Mouse (Mus musculus) midbrain, postnatal 0 days (tissue): Measurements from ENCODE around the gene Hoxc12. TPM values are rescaled to one million over a fixed set of nuclear protein-coding genes. Genes with fewer than 3 reads are reported as not detected.

Source experiments
- ATAC-seq: fragments of 200-750 bp; cut with Nextera tagmentation; 2 replicates; pipeline ENCODE4 v1.8.0; 2017; ENCODE audit warnings: moderate number of reproducible peaks, mild to moderate bottlenecking, moderate TSS enrichment, moderate library complexity; ENCODE audit not compliant: low FRiP score
- DNase-seq: peaks from one replicate; pipeline ENCODE4 v3.0.0-alpha.2; 2015; ENCODE audit warnings: low spot score
- H3K27ac ChIP-seq: fragments of 300-500 bp; sonication (generic); 2 replicates; pipeline ENCODE4 v1.5.1; 2014; ENCODE audit warnings: low read depth, mild to moderate bottlenecking, low read length, mixed read lengths
- H3K27me3 ChIP-seq: fragments of 300-500 bp; sonication (generic); 2 replicates; pipeline ENCODE4 v1.6.1; 2014; ENCODE audit warnings: low read length, control low read depth, mixed read lengths; ENCODE audit not compliant: insufficient read depth
- H3K36me3 ChIP-seq: fragments of 300-500 bp; sonication (generic); 2 replicates; pipeline ENCODE4 v1.6.1; 2014; ENCODE audit warnings: low read length, control low read depth, mixed read lengths; ENCODE audit not compliant: insufficient read depth
- H3K4me1 ChIP-seq: fragments of 300-500 bp; sonication (generic); 2 replicates; pipeline ENCODE4 v1.6.1; 2014; ENCODE audit warnings: mild to moderate bottlenecking, control low read depth, antibody characterized with exemption, low read length, mixed read lengths; ENCODE audit not compliant: insufficient read depth
- H3K4me2 ChIP-seq: fragments of 300-500 bp; sonication (generic); 2 replicates; pipeline ENCODE4 v1.6.1; 2014; ENCODE audit warnings: low read depth, mild to moderate bottlenecking, low read length, mixed read lengths; ENCODE audit not compliant: poor library complexity, severe bottlenecking
- H3K4me3 ChIP-seq: fragments of 300-500 bp; sonication (generic); 2 replicates; pipeline ENCODE4 v1.5.1; 2014; ENCODE audit warnings: low read depth, mild to moderate bottlenecking, low read length, moderate library complexity
- H3K9ac ChIP-seq: fragments of 300-500 bp; sonication (generic); replicated peaks from 2 replicates; pipeline ENCODE4 v1.6.1; 2014; ENCODE audit warnings: mild to moderate bottlenecking, low read length, moderate library complexity, mixed read lengths; ENCODE audit not compliant: poor library complexity, severe bottlenecking
- H3K9me3 ChIP-seq: fragments of 300-500 bp; sonication (generic); 2 replicates; pipeline ENCODE4 v1.6.1; 2016; ENCODE audit warnings: low read length, control low read depth
- CTCF ChIP-seq: IDR thresholded peaks from 2 replicates; pipeline ENCODE4 v1.5.1; 2016; ENCODE audit warnings: antibody characterized with exemption, mild to moderate bottlenecking
- WGBS: fragments of 180-500 bp; shearing (Covaris S2); extraction: QIAGEN DNeasy Blood & Tissue Kit; methylation state at CpG from one replicate; pipeline ENCODE4 v1.1.7; 2014; 5-methylcytosine and 5-hydroxymethylcytosine counted together
- polyA plus RNA-seq: library from polyadenylated mRNA; unstranded; fragments of >200 nt; fragmentation: Nextera tagmentation; extraction: Ambion mirVana; gene quantifications from 2 replicates; pipeline ENCODE4 v1.2.1, GENCODE M21; 2015
- total RNA-seq: library from RNA; depleted of rRNA; stranded (reverse); fragments of >200 nt; gene quantifications from 2 replicates; pipeline ENCODE4 v1.2.3, GENCODE M21; 2014

Gene Hoxc12
- total and polyA plus RNA-seq, 2 experiments from 2014 or later = not detected

DNA sequence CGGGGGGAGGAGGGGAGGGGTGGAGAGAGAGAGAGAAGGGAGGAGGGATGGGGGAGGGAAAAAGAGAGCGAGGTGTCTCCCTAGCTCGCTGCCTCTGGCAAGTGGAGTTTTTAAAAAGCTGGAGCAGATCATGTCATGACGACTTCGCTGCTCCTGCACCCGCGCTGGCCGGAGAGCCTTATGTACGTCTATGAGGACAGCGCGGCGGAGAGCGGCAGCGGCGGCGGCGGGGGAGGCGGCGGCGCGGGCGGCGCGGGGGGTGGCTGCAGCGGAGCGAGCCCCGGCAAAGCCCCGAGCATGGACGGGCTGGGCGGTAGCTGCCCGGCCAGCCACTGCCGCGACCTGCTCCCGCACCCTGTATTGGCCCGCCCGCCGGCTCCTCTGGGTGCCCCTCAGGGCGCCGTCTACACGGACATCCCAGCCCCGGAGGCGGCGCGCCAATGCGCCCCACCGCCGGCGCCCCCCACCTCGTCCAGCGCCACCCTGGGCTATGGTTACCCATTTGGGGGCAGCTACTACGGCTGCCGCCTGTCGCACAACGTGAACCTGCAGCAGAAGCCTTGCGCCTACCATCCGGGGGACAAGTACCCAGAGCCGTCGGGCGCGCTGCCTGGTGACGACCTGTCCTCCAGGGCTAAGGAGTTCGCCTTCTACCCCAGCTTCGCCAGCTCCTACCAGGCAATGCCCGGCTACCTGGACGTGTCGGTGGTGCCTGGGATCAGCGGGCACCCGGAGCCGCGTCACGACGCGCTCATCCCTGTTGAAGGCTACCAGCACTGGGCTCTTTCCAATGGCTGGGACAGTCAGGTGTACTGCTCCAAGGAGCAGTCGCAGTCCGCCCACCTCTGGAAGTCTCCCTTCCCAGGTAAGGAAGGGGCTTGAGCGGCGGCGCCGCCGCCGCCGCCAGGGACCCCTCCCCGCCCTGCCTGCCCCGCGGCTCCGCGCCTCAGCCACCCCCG, 15.2 kb upstream of the Hoxc12 start, which contains the start of gene Hoxc13:
Gene Hoxc13 (plus strand): TSS at position 51 of the 959 bp plus-strand sequence.
- no peaks in the 10 kb centered on the region for H3K36me3 ChIP-seq
- peaks cover 92% of the 10 kb centered on the region for H3K27me3 ChIP-seq
- ATAC-seq (no peak), DNase-seq (no peak)
- H3K4me1 ChIP-seq = no peaks in the 10 kb centered on the region
- no peak for TF ChIP-seq CTCF
- H3K9me3 ChIP-seq = no peaks in the 10 kb centered on the region
- no peak within 1 kb of the TSS for H3K27ac ChIP-seq
- H3K9ac ChIP-seq = no peak within 1 kb of the TSS
- H3K4me2 ChIP-seq = peak within 1 kb of the TSS; percentile 22; the same call in 1 of the 2 replicates
- H3K4me3 ChIP-seq = 0 out of 2 replicates have a peak within 1 kb of the TSS, but pooled peaks have one; percentile 5
- WGBS = under 1% methylated on average over 68 of the region's 88 CpGs

DNA sequence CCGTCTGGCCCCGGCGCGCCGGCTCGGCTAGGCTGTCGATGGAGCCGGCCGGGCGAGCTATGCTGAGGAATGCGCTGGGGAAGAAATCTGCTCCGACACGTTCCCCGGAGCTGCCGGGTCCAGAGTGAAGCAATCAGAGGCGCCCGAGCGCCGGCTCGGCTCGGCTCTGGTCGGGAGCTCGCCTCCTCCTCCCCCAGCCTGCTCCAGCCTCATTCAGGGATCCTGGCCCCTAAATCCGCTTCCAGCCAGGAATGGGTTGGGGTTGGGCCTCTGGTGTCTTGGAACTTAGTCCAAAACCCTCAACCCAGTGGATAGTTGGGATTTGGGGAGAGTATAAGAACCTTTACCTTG, 14.6 kb upstream of the Hoxc12 start:
- no peak for DNase-seq

GRCm38 (mm10) chr15:102922636-102923500, 13.7 kb upstream of the Hoxc12 start:
- ATAC-seq (no peak), DNase-seq (no peak)
- Histone ChIP-seq H3K4me3 (no peak overlapping the region), H3K4me1 (no peaks in the 10 kb centered on the region), H3K9me3 (no peaks in the 10 kb centered on the region), H3K36me3 (no peaks in the 10 kb centered on the region), H3K27me3 (peaks cover 91% of the 10 kb centered on the region), H3K4me2 (no peak overlapping the region), H3K9ac (no peak overlapping the region), H3K27ac (no peak overlapping the region)
- TF ChIP-seq CTCF = no peak
- 10% methylated on average over 6 of the region's 6 CpGs for WGBS

More for the DNA sequence above, 14.6 kb upstream of the Hoxc12 start:
- H3K4me1 ChIP-seq = no peaks in the 10 kb centered on the region
- no peak overlapping the region for H3K4me3 ChIP-seq
- 0% methylated on average over 21 of the region's 24 CpGs for WGBS
- TF ChIP-seq CTCF = no peak
- no peaks in the 10 kb centered on the region for H3K36me3 ChIP-seq
- no peaks in the 10 kb centered on the region for H3K9me3 ChIP-seq
- ATAC-seq = no peak
- no peak overlapping the region for H3K27ac ChIP-seq
- no peak overlapping the region for H3K4me2 ChIP-seq
- no peak overlapping the region for H3K9ac ChIP-seq
- H3K27me3 ChIP-seq = peaks cover 91% of the 10 kb centered on the region

GRCm38 (mm10) chr15:102927032-102927645, 9.4 kb upstream of the Hoxc12 start:
- H3K9ac ChIP-seq = no peak overlapping the region
- no peak for TF ChIP-seq CTCF
- no peaks in the 10 kb centered on the region for H3K4me1 ChIP-seq
- no peak for ATAC-seq
- H3K27me3 ChIP-seq = peaks cover 94% of the 10 kb centered on the region
- H3K4me2 ChIP-seq = no peak overlapping the region
- WGBS = under 1% methylated on average over 39 of the region's 40 CpGs
- DNase-seq = no peak
- no peaks in the 10 kb centered on the region for H3K36me3 ChIP-seq
- no peaks in the 10 kb centered on the region for H3K9me3 ChIP-seq
- no peak overlapping the region for H3K4me3 ChIP-seq
- H3K27ac ChIP-seq = no peak overlapping the region

DNA sequence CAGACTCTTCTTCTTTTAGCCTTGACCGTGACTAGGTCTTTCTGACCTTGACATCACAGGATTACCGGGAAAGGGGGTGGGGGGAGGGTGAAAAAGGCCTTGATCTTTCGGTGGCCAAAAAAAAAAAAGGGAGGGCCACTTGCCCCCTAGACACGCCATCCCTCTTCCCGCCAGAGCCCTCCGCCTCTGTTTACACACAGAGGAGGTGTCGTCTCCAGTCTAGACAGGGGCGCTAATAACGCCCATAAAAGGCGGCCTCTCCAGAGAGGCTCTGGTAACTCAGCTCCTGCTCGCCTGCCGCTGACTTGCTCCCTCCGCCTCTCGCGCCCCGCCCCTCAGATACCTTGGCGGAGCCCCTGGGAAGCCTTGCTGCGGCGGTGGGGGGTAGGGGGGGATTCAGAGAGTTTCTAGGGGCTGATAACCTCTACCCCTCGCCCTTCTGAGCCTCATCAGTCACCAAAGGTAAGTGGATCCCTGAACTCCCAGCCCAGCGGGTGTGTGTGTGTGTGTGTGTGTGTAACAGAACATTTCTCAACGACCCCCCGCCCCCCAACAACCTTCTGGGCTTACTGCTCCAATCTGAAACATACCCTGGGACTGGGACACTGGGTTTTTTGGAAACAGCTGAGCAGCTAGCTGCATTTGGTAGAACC, 4.7 kb upstream of the Hoxc12 start:
- no peak for TF ChIP-seq CTCF
- DNase-seq = no peak
- WGBS = 2% methylated on average over 23 of the region's 23 CpGs
- no peak overlapping the region for H3K4me3 ChIP-seq
- no peak overlapping the region for H3K27ac ChIP-seq
- no peaks in the 10 kb centered on the region for H3K9me3 ChIP-seq
- H3K4me1 ChIP-seq = no peaks in the 10 kb centered on the region
- no peak overlapping the region for H3K4me2 ChIP-seq
- H3K9ac ChIP-seq = no peak overlapping the region
- ATAC-seq = no peak
- peaks cover 99% of the 10 kb centered on the region for H3K27me3 ChIP-seq
- no peaks in the 10 kb centered on the region for H3K36me3 ChIP-seq
